Mouse (Mus musculus) lung, postnatal 0 days (tissue): ENCODE measurements around the gene Ccdc187.

Experiments
- CTCF ChIP-seq: IDR thresholded peaks from 2 replicates; pipeline ENCODE4 v1.5.1; 2016; ENCODE audit warnings: antibody characterized with exemption, mild to moderate bottlenecking
- EP300 ChIP-seq: IDR thresholded peaks from 2 replicates; pipeline ENCODE4 v1.6.1; 2016; ENCODE audit warnings: antibody characterized with exemption, mild to moderate bottlenecking, control low read depth

DNA sequence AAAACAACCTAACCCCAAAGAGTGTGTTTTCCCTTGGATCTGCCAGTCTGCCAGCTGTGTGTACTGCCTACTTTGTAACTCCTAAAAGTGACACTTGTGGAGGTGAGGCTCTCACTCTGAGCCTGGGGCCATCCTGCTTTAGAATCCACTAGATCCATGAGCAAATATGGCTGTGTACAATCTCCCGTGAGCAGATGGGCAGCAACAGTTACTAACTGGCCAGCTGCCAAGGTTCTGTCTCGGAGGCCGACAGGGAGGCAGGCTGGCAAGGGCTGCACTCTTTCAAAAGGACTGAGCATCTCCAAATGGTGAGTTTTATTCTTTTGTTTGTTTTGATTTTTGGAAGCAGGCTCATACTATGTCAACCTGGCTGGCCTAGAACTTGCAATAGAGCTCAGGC is 79.8 kb downstream of the Ccdc187 start:
- TF ChIP-seq CTCF (no peak), EP300 (no peak)
